Mouse (Mus musculus) heart, postnatal 14 days (tissue): Measurements from ENCODE around the gene 0610010F05Rik. TPM values are rescaled to one million over a fixed set of nuclear protein-coding genes. Genes with fewer than 3 reads are reported as not detected.
"Not testable (repeated sequence)": the region's sequence is repeated elsewhere in the genome, so short reads cannot be mapped to it uniquely, and the experiment has no call there.

ENCODE experiments used
- DNase-seq, 2 experiments: peaks; one replicate each; pipeline ENCODE4 v3.0.0; 2021 to 2022
- intact Hi-C: fragments of 180-260 bp; cut with DNase I; formaldehyde crosslinking; loops from one replicate; pipeline ENCODE4 v1.15.1; 2025
- total RNA-seq, 2 experiments: library from RNA; stranded (reverse); gene quantifications; 2 replicates each; pipeline ENCODE4 v1.2.3; 2021

Gene 0610010F05Rik
- total RNA-seq, 2 experiments from 2014 or later, result 10.7 to 10.8 TPM

DNA sequence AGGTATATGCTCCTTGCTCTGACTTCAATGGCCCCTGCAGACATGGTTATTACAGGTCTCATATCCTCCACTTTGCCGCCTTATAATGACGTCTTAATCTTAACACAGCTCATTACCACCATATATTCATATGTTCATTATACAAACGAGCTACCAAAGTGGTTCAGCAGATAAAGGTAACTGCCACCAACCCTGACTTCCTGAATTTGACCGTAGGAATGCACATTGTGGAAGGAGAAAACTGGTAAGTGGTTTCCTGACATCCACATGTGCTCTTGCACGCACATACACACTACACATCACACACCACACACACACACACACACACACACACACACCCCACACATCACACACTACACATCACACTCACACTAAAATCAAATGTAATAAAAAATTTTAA lies 18.9 kb downstream of the 0610010F05Rik start:
- DNase-seq, result no peak
- intact Hi-C loops, result no loop called here

DNA sequence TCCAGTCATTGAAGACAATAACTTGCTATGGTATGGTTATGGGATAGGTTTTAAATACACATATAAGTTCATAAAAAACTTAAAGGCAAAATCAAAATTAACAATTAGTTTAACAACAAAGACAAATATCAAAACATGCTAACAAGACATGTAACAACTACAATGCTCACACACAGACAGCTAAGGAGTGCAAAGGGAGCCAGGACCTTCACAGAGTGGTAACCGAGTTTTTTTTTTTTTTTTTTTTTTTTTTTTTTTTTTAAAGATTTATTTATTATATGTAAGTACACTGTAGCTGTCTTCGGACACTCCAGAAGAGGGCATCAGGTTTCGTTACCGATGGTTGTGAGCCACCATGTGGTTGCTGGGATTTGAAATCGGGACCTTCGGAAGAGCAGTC lies 26.1 kb downstream of the 0610010F05Rik start:
- DNase-seq, intact Hi-C loops: not testable (repeated sequence)

DNA sequence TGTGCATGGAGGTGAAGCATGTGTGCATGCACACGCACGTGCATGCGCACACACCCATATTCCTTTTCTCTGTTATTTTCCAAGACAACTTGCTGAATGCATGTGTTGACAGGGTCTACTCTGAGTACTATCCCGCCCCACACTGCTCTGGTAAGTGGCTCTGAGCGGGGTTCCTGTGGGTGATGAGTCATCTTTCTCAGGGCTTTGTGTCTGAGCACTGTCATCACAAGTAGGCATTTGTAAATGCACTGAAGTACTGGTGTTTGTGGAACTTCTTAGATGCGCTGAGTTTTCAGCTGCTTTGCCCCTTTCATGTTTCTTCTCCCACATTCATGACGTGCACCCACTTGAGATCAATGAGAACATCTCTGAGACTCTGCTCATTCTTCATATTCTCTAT lies 63.3 kb downstream of the 0610010F05Rik start:
- intact Hi-C loops, result no loop called here

DNA sequence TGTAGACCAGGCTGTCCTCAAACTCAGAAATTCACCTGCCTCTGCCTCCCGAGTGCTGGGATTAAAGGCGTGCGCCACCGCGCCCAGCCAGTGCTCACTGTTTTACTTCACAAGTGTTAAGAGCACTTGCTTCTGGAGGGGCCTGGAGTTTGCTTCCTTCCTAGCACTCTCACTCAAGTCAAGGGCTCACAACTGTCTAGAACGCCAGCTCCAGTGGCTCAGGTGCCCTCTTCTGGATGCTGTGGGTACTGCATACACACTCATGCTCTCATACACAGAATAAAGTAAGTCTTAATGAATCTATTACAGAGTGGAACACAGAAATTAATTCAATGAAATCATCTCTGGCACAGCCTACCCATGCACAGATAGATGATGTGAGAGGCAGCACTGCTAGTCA lies 67.7 kb downstream of the 0610010F05Rik start:
- DNase-seq, result peak; percentile 70 to 83
- intact Hi-C loops, result loop anchor here (10.0 kb wide), 1 partner anchor 581 kb away; the partner anchor contains the start of genes Commd1 and Gm28048

More for the DNA sequence above, 63.3 kb downstream of the 0610010F05Rik start:
- no peak for DNase-seq

DNA sequence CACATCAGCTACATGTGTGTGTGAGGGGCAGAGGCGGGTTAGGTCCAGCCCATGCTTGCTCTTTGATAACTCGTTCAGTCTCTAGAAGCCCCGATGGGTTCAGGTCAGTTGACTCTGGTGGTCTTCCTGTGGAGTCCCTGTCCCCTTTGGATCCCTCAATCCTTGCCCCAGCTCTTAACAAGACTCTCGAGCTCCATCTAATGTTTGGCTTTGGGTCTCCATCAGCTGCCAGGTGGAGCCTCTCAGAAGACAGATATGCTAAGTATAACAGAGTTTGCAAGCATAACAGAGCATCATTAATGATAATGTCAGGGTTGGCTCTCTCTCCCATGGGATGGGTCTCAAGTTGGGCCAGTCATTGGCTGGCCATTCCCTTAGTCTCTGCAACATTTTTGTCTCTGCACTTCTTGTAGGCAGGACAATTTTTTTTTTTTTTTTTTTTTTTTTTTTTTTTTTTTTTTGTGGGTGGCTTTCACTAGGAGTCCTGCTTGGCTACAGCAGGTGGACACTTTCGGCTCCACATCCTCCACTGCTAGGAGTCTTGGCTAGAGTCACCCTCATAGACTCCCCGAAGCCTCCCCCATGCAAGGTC lies 76.3 kb downstream of the 0610010F05Rik start:
- intact Hi-C loops, result no loop called here
- no peak for DNase-seq

- intact Hi-C loops, result no loop called here
- no peak for DNase-seq
These were observed 96.0 kb downstream of the 0610010F05Rik start for GRCm38 (mm10) chr11:23537446-23537845.

- intact Hi-C loops, result no loop called here
- DNase-seq, result no peak
These were observed 112.8 kb downstream of the 0610010F05Rik start, which contains the start of gene 1700093K21Rik for GRCm38 (mm10) chr11:23520473-23521205. Gene 1700093K21Rik (minus strand): TSS chr11:23521155.

GRCm38 (mm10) chr11:23518981-23519380 lies 114.5 kb downstream of the 0610010F05Rik start:
- no peak for DNase-seq
- intact Hi-C loops, result no loop called here

- intact Hi-C loops, result no loop called here
- no peak for DNase-seq
These were observed 118.1 kb downstream of the 0610010F05Rik start for GRCm38 (mm10) chr11:23515315-23515714.

Other genes with a start within 250 kb of the 0610010F05Rik start
- 10 to 100 TPM; 43.8 to 54.1 TPM for gene Ahsa2, start 135.6 kb downstream of the 0610010F05Rik start, total RNA-seq
- not detected for gene 1700093K21Rik, start 112.5 kb downstream of the 0610010F05Rik start, total RNA-seq
- 10 to 100 TPM in 1 of 2 experiments, 1 to 10 TPM in 1; 9.8 to 11.2 TPM for gene Pus10, start 32.0 kb upstream of the 0610010F05Rik start, total RNA-seq
- 10 to 100 TPM; 22.0 to 26.9 TPM for gene Pex13, start 32.3 kb upstream of the 0610010F05Rik start, total RNA-seq
- 1 to 10 TPM; 8.1 to 8.5 TPM for gene Rel, start 137.3 kb upstream of the 0610010F05Rik start, total RNA-seq